Mouse (Mus musculus) stomach, embryonic 15.5 days (tissue): Measurements from ENCODE around the gene Gtf2ird1. TPM values are rescaled to one million over a fixed set of nuclear protein-coding genes. Genes with fewer than 3 reads are reported as not detected.
A peak's percentile ranks its signal among the peaks of the same experiment; 100 is the strongest.

Source experiments
- ATAC-seq: fragments of 200-750 bp; cut with Nextera tagmentation; 2 replicates; pipeline ENCODE4 v1.8.0; 2017; ENCODE audit warnings: low read depth, moderate number of reproducible peaks, moderate TSS enrichment; ENCODE audit not compliant: insufficient read depth, low FRiP score
- H3K27ac ChIP-seq: fragments of 300-500 bp; sonication (generic); 2 replicates; pipeline ENCODE4 v1.5.1; 2015; ENCODE audit warnings: mild to moderate bottlenecking, inconsistent platforms
- H3K27me3 ChIP-seq: fragments of 300-500 bp; sonication (generic); replicated peaks from 2 replicates; pipeline ENCODE4 v1.6.1; 2015; ENCODE audit warnings: inconsistent platforms
- H3K36me3 ChIP-seq: fragments of 300-500 bp; sonication (generic); 2 replicates; pipeline ENCODE4 v1.6.1; 2015; ENCODE audit warnings: inconsistent platforms
- H3K4me1 ChIP-seq: fragments of 300-500 bp; sonication (generic); 2 replicates; pipeline ENCODE4 v1.6.1; 2015; ENCODE audit warnings: inconsistent platforms
- H3K4me2 ChIP-seq: fragments of 300-500 bp; sonication (generic); 2 replicates; pipeline ENCODE4 v1.6.1; 2015; ENCODE audit warnings: mild to moderate bottlenecking, inconsistent platforms
- H3K4me3 ChIP-seq: fragments of 300-500 bp; sonication (generic); replicated peaks from 2 replicates; pipeline ENCODE4 v1.5.1; 2015; ENCODE audit warnings: inconsistent platforms
- H3K9ac ChIP-seq: fragments of 300-500 bp; sonication (generic); 2 replicates; pipeline ENCODE4 v1.6.1; 2015; ENCODE audit warnings: inconsistent platforms
- H3K9me3 ChIP-seq: fragments of 300-500 bp; sonication (generic); 2 replicates; pipeline ENCODE4 v1.6.1; 2016; ENCODE audit warnings: inconsistent platforms
- WGBS: fragments of 180-500 bp; shearing (Covaris S2); methylation state at CpG from one replicate; pipeline ENCODE4 v1.1.7; 2015; 5-methylcytosine and 5-hydroxymethylcytosine counted together
- polyA plus RNA-seq: library from polyadenylated mRNA; unstranded; fragments of >200 nt; fragmentation: Nextera tagmentation; extraction: Ambion mirVana; gene quantifications from 2 replicates; pipeline ENCODE4 v1.2.1, GENCODE M21; 2015

Gtf2ird1 gene
- polyA plus RNA-seq, 1 experiment from 2014 or later = 83.6 TPM

DNA sequence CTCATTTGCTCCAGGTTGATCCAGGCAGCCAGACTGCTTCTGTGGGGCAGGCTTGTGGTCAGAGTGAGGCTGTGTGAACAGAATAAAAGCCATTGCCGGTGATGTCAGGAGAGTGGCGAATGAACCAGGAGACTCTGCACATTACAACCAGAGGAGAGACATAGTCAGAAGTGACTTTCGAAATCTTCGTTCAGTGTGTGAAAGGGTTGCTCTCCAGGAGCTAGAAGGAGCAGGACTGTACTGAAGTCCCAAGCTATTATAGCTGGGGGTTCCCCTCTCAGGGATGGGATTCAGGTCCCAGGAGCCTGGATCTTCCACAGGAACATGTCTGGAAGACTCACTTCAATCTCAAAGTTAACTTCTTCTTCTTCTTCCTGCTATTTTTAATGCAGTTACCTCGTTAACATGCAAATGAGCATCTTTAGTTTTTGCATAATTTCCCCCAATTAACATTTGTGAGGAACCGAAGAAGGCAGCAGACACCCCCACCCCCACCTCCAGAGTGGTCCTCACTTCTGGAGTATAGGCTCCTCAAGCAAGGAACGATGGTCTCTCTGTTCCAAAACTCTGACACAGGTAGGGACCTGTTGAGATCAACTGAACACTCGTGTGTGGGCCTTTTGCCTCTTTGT is 14.1 kb upstream of the Gtf2ird1 start:
- no peak overlapping the region for H3K4me2 ChIP-seq
- no peak overlapping the region for H3K27ac ChIP-seq
- WGBS = 83% methylated on average over 8 of the region's 8 CpGs
- no peak for ATAC-seq
- peaks cover 15% of the 10 kb centered on the region for H3K4me1 ChIP-seq
- H3K4me3 ChIP-seq = no peak overlapping the region
- H3K36me3 ChIP-seq = no peaks in the 10 kb centered on the region
- no peaks in the 10 kb centered on the region for H3K27me3 ChIP-seq
- no peaks in the 10 kb centered on the region for H3K9me3 ChIP-seq
- no peak overlapping the region for H3K9ac ChIP-seq

DNA sequence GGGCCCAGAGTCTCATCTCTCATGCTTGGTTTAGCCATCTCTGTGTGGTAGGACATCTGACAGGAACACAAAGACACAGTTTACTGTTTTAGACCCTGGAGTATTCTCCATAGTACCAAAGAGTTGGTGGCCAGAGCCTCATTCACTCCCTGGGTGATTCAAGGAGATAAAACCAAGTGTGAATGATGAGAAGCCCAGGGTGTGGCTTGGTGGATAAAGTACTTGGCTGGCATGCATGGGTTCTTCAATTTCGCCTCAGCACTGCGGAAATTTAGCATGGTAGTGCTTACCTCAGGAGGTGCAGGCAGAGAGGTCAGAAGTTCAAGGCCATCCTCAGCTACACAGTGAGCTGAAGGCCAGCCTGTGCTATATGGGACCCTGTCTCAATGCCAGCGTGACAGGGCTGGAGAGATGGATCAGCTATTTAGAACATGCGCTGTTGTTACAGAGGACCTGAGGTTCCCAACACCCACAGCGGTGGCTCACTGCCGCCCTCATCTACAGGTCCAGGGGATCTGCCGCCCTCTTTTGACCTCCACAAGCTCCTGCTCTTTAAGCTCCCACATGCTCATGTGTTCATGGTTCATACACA is 13.1 kb upstream of the Gtf2ird1 start:
- 86% methylated on average over 7 of the region's 7 CpGs for WGBS
- Histone ChIP-seq H3K4me1 (peaks cover 15% of the 10 kb centered on the region), H3K9ac (no peak overlapping the region), H3K4me3 (no peak overlapping the region), H3K4me2 (no peak overlapping the region), H3K36me3 (no peaks in the 10 kb centered on the region), H3K27ac (no peak overlapping the region), H3K27me3 (no peaks in the 10 kb centered on the region), H3K9me3 (no peaks in the 10 kb centered on the region)
- ATAC-seq = no peak

GRCm38 (mm10) chr5:134468158-134468765 is 11.7 kb upstream of the Gtf2ird1 start:
- 60% methylated on average over 10 of the region's 10 CpGs for WGBS
- Histone ChIP-seq H3K4me1 (peaks cover 15% of the 10 kb centered on the region), H3K4me3 (no peak overlapping the region), H3K4me2 (no peak overlapping the region), H3K9me3 (no peaks in the 10 kb centered on the region), H3K27ac (no peak overlapping the region), H3K27me3 (no peaks in the 10 kb centered on the region), H3K9ac (no peak overlapping the region), H3K36me3 (no peaks in the 10 kb centered on the region)
- ATAC-seq = no peak

DNA sequence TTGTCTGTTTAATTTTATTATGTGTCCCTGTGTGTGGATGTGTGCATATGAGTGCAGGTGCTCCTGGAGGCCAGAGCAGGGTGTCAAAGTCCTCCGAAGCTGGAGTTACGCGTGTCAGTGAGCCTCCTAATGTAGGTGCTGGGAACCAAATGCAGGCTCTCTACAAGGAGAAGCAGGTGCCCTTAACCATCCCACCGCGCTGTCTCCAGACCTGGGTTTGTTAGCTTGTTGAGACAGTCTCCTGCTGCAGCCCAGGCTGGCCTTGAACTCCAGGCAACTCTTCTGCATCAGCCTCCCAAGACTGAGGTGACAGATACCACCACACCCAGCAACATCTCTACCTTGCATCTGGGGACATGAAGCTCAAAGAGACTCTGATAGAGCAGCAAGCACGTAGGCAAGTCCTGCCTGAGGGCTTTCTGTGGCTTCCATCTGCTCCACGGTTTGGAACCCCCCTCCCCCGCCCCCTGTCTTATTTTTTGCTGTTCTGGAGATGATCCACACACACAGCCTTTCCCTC is 10.6 kb upstream of the Gtf2ird1 start:
- Histone ChIP-seq H3K36me3 (no peaks in the 10 kb centered on the region), H3K9me3 (no peaks in the 10 kb centered on the region), H3K4me2 (no peak overlapping the region), H3K27me3 (no peaks in the 10 kb centered on the region), H3K9ac (no peak overlapping the region), H3K4me3 (no peak overlapping the region), H3K27ac (no peak overlapping the region), H3K4me1 (peaks cover 15% of the 10 kb centered on the region)
- peak; percentile 71; the same call in 1 of the 2 replicates for ATAC-seq
- WGBS = 53% methylated on average over 8 of the region's 8 CpGs

DNA sequence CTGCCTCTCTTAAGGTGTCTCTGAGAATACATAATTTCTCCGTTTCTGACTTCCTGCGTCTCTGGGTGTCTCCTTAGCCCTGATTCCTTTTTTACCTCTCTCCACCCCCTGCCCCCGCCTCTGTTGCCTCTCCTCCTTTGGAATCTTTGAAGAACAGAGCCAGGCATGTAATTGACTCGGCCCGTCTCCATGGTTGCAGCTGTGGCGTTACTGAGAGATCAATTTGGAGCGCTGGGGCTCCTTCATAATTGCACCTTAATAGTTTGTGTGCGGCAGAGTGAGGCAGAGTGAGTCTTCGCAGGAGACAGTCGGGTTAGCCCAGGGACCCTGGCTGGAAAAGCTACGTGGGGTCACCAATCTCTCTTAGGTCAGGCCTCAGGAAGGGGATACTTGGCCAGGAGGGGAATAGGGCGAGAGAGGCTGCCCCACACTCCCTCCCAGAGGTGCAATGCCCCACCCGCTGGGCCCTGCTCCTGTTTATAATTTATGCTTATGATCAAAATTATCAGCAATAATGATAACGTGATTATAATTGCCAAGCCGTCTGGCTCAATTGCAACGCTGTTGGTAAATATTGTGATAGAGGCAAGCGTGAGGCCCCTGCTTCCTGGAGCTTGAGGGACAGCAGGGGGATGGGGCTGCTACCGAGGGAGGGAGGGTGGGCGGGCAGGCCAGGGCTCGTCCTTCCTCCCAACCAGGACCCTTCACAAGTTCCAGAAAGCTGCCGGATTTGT is 9.9 kb upstream of the Gtf2ird1 start:
- no peak overlapping the region for H3K9ac ChIP-seq
- 0 out of 2 replicates have a peak overlapping the region, but pooled peaks have one; percentile 11 for H3K4me2 ChIP-seq
- H3K27me3 ChIP-seq = no peaks in the 10 kb centered on the region
- WGBS = 26% methylated on average over 21 of the region's 21 CpGs
- no peaks in the 10 kb centered on the region for H3K36me3 ChIP-seq
- ATAC-seq = no peak
- H3K4me1 ChIP-seq = peaks cover 15% of the 10 kb centered on the region
- H3K9me3 ChIP-seq = no peaks in the 10 kb centered on the region
- H3K4me3 ChIP-seq = no peak overlapping the region
- H3K27ac ChIP-seq = no peak overlapping the region

GRCm38 (mm10) chr5:134465197-134465596 is 8.7 kb upstream of the Gtf2ird1 start:
- ATAC-seq = no peak
- Histone ChIP-seq H3K9ac (no peak overlapping the region), H3K27ac (no peak overlapping the region), H3K36me3 (no peaks in the 10 kb centered on the region), H3K27me3 (no peaks in the 10 kb centered on the region), H3K4me2 (no peak overlapping the region), H3K4me3 (no peak overlapping the region), H3K9me3 (no peaks in the 10 kb centered on the region), H3K4me1 (peaks cover 15% of the 10 kb centered on the region)
- whole genome bisulfite sequencing = 72% methylated on average over 1 of the region's 1 CpGs

GRCm38 (mm10) chr5:134464225-134464624 is 7.7 kb upstream of the Gtf2ird1 start:
- Histone ChIP-seq H3K27ac (no peak overlapping the region), H3K27me3 (no peaks in the 10 kb centered on the region), H3K9me3 (no peaks in the 10 kb centered on the region), H3K9ac (no peak overlapping the region), H3K36me3 (no peaks in the 10 kb centered on the region), H3K4me2 (no peak overlapping the region), H3K4me1 (peaks cover 15% of the 10 kb centered on the region), H3K4me3 (no peak overlapping the region)
- ATAC-seq = no peak
- WGBS = 69% methylated on average over 5 of the region's 5 CpGs

DNA sequence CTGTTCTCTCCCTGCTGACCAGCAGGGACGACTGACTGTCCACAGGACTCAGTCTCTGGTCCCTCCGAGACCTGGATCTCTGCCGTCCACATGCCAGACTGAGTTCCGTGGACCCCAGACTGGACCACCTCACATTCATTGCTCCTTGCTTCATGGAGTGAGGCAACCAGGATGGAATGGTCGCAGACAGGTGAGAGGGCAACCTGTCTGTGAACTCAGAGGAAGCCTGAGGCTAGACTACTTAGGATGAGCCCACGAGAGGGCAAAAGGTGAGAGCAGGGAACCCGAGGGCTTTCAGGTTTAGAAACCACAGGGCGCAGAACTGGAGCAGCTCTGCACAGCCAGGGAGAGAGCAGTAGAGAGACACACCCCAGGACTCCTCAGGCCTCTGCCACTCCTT is 6.2 kb upstream of the Gtf2ird1 start:
- WGBS = 72% methylated on average over 8 of the region's 8 CpGs
- no peaks in the 10 kb centered on the region for H3K27me3 ChIP-seq
- H3K4me1 ChIP-seq = peaks cover 10% of the 10 kb centered on the region
- H3K4me3 ChIP-seq = no peak overlapping the region
- no peaks in the 10 kb centered on the region for H3K36me3 ChIP-seq
- no peak overlapping the region for H3K4me2 ChIP-seq
- no peak for ATAC-seq
- no peak overlapping the region for H3K27ac ChIP-seq
- H3K9me3 ChIP-seq = no peaks in the 10 kb centered on the region
- H3K9ac ChIP-seq = no peak overlapping the region

DNA sequence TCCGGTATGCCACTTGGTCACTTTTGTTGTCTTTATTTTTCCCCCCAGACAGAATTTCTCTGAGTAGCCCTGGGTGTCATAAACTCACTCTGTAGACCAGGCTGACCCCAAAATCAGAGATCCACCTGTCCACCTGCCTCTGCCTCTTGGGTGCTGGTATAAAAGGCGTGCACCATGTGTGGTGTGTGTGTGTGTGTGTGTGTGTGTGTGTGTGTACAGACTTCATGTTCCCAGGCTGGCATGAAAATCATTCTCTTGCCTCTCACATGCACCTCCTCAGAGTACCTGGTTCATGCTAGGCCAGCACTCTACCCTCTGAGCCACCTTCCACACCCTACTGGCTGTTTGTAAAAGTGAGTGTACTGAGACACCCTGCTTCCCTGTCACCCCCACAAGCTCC is 5.8 kb upstream of the Gtf2ird1 start:
- WGBS = 84% methylated on average over 2 of the region's 2 CpGs
- ATAC-seq = no peak
- Histone ChIP-seq H3K27ac (no peak overlapping the region), H3K9me3 (no peaks in the 10 kb centered on the region), H3K27me3 (no peaks in the 10 kb centered on the region), H3K36me3 (no peaks in the 10 kb centered on the region), H3K4me2 (no peak overlapping the region), H3K4me1 (peaks cover 10% of the 10 kb centered on the region), H3K4me3 (no peak overlapping the region), H3K9ac (no peak overlapping the region)

- no peak overlapping the region for H3K9ac ChIP-seq
- H3K4me2 ChIP-seq = no peak overlapping the region
- ATAC-seq = no peak
- 96% methylated on average over 4 of the region's 4 CpGs for WGBS
- H3K36me3 ChIP-seq = no peaks in the 10 kb centered on the region
- no peaks in the 10 kb centered on the region for H3K4me1 ChIP-seq
- no peak overlapping the region for H3K27ac ChIP-seq
- no peak overlapping the region for H3K4me3 ChIP-seq
- no peaks in the 10 kb centered on the region for H3K27me3 ChIP-seq
- H3K9me3 ChIP-seq = no peaks in the 10 kb centered on the region
These were observed 4.0 kb upstream of the Gtf2ird1 start for GRCm38 (mm10) chr5:134460546-134460945.

- H3K9ac ChIP-seq = no peak overlapping the region
- no peak for ATAC-seq
- H3K4me3 ChIP-seq = no peak overlapping the region
- 85% methylated on average over 7 of the region's 7 CpGs for WGBS
- no peak overlapping the region for H3K4me2 ChIP-seq
- no peak overlapping the region for H3K27ac ChIP-seq
- H3K9me3 ChIP-seq = no peaks in the 10 kb centered on the region
- no peaks in the 10 kb centered on the region for H3K27me3 ChIP-seq
- H3K4me1 ChIP-seq = peaks cover 12% of the 10 kb centered on the region
- H3K36me3 ChIP-seq = no peaks in the 10 kb centered on the region
These were observed 2.6 kb upstream of the Gtf2ird1 start for GRCm38 (mm10) chr5:134459096-134459495.

- H3K9me3 ChIP-seq = no peaks in the 10 kb centered on the region
- no peak overlapping the region for H3K4me2 ChIP-seq
- H3K36me3 ChIP-seq = no peaks in the 10 kb centered on the region
- WGBS = 66% methylated on average over 3 of the region's 3 CpGs
- H3K4me1 ChIP-seq = peaks cover 17% of the 10 kb centered on the region
- no peak overlapping the region for H3K9ac ChIP-seq
- H3K4me3 ChIP-seq = no peak overlapping the region
- H3K27me3 ChIP-seq = no peaks in the 10 kb centered on the region
- H3K27ac ChIP-seq = no peak overlapping the region
- ATAC-seq = no peak
These were observed 1.9 kb upstream of the Gtf2ird1 start for GRCm38 (mm10) chr5:134458416-134458815.
